ENCODE assay signal across 13 mouse cellular contexts in genomic region chr7:126690737-126691136, GRCm38 (mm10).
"Had no signal": no experiment of that assay in that cellular context is flagged by ENCODE, and none has a peak within 500 bp of the region (broad histone marks: within the 10 kb centered on the region; RNA-seq: fewer than 3 reads in every experiment).

No protein-coding gene starts in this region.

- H3K27me3 ChIP-seq: limb, embryonic 12.5 days; liver, embryonic 13.5 days; midbrain, embryonic 13.5 days; stomach, embryonic 15.5 days had no signal

- H3K4me3 ChIP-seq: layer of hippocampus, adult 2 months; limb, embryonic 12.5 days; liver, embryonic 13.5 days; midbrain, embryonic 13.5 days; stomach, embryonic 15.5 days had no signal

- H3K27ac ChIP-seq: hindbrain, postnatal 0 days; kidney, postnatal 0 days; layer of hippocampus, adult 2 months; limb, embryonic 12.5 days; liver, embryonic 13.5 days; midbrain, embryonic 13.5 days; stomach, embryonic 15.5 days had no signal

- H3K9ac ChIP-seq: limb, embryonic 12.5 days; liver, embryonic 13.5 days; midbrain, embryonic 13.5 days; stomach, embryonic 15.5 days had no signal

- H3K4me2 ChIP-seq: limb, embryonic 12.5 days; liver, embryonic 13.5 days; midbrain, embryonic 13.5 days; stomach, embryonic 15.5 days had no signal

- DNase-seq: liver, embryonic 13.5 days; lung, adult 2 months; lung, postnatal 36 days; right cerebral cortex, postnatal 14 days; thymus, adult 2 months; thymus, postnatal 25 days had no signal

- H3K9me3 ChIP-seq: limb, embryonic 12.5 days; liver, embryonic 13.5 days; midbrain, embryonic 13.5 days; stomach, embryonic 15.5 days had no signal

- ATAC-seq: hindbrain, postnatal 0 days; lung, postnatal 0 days; midbrain, embryonic 13.5 days had no signal
